Mouse (Mus musculus) cerebellum, adult 2 months (tissue): ENCODE data around the gene Tcap.
A peak's percentile ranks its signal among the peaks of the same experiment; 100 is the strongest.

Experiments used
- CTCF ChIP-seq: fragments of 200-500 bp; IDR thresholded peaks from 2 replicates; pipeline ENCODE4 v1.5.1; 2011; ENCODE audit warnings: low read depth, mild to moderate bottlenecking, control low read depth, low read length, moderate library complexity, borderline replicate concordance; ENCODE audit not compliant: insufficient read depth
- POLR2A ChIP-seq: fragments of 200-500 bp; IDR thresholded peaks from 2 replicates; pipeline ENCODE4 v1.6.1; 2011; ENCODE audit warnings: low read length, control low read depth, borderline replicate concordance; ENCODE audit not compliant: insufficient read depth

GRCm38 (mm10) chr11:98389221-98389780 is 5.7 kb downstream of the Tcap start:
- peak; percentile 71 for TF ChIP-seq CTCF
- TF ChIP-seq POLR2A = no peak
